Mouse (Mus musculus): ENCODE measurements around the gene Gm29423. TPM values are rescaled to one million over a fixed set of nuclear protein-coding genes. Genes with fewer than 3 reads are reported as not detected.
"Not testable (repeated sequence)": the region's sequence is repeated elsewhere in the genome, so short reads cannot be mapped to it uniquely, and the experiment has no call there.

Gene Gm29423
- not detected in 2 replicates for polyA plus RNA-seq (2012; rRNA removed)

DNA sequence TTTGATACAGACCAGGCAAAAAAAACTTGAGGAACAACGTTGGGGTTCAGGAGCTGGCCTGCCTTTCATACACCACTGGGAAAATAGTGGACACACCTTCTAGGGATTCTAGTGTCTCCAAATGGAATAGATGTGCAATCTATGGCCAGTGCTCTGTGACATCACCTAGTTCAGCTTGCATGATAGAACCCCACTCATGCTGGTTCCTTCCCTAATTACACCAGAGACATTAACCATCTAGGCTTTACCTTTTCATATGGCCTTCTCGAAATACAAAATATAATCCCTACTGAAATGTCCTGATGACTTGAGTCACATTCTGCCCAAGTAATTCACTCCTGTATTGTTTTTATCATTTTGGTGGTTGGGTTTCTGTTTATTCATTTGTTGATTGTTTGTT is at the start of gene Gm29423, which contains the start of gene Gm29644:
Gene Gm29423 (minus strand): TSS at position 101 of the 400 bp plus-strand sequence.
Gene Gm29644 (minus strand): TSS at position 157 of the 400 bp plus-strand sequence.
- H3K36me3 ChIP-seq (ENCODE audit: control insufficient read depth, insufficient read depth, low read length); H3K27ac ChIP-seq (ENCODE audit: insufficient read depth, low read length); H3K4me3 ChIP-seq (ENCODE audit: extremely low read depth, insufficient read depth, insufficient read length); H3K27me3 ChIP-seq (ENCODE audit: control insufficient read depth, insufficient read depth, low read length); DNase-seq (ENCODE audit: low read depth in 1 of 2, low spot score in 2 of 2); H3K4me1 ChIP-seq (ENCODE audit: control insufficient read depth, insufficient read depth, insufficient read length): not testable (repeated sequence)
- WGBS = no CpG with 5 or more reads among the region's 2 CpGs

DNA sequence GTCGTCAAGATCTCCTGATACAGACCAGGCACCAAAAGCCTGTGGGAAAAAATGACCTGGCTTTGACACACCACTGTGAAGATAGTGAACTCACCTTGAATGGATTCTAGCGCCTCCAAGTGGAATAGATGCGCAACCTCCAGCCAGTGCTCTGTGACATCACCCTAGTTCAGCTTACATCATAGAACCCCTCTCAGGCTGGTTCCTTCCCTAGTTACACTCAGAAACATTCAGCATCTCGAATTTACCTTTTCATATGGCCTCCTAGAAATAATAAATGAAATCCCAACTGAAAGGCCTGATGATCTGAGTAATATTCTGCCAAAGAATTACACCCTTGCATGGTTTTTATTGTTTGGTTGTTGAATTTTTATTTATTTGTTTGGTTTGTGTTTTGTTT is 29.5 kb downstream of the Gm29423 start, which contains the start of gene Gm21118:
Gene Gm21118 (minus strand): TSS at position 101 of the 400 bp plus-strand sequence.
- not testable (repeated sequence) for H3K4me1 ChIP-seq (ENCODE audit: control insufficient read depth, insufficient read depth, insufficient read length)

More for the DNA sequence above, 29.5 kb downstream of the Gm29423 start, which contains the start of gene Gm21118:
- no CpG with 5 or more reads among the region's 4 CpGs for WGBS
- not testable (repeated sequence) for H3K4me3 ChIP-seq (ENCODE audit: extremely low read depth, insufficient read depth, insufficient read length); H3K27ac ChIP-seq (ENCODE audit: insufficient read depth, low read length); DNase-seq (ENCODE audit: low read depth in 1 of 2, low spot score in 2 of 2); H3K36me3 ChIP-seq (ENCODE audit: control insufficient read depth, insufficient read depth, low read length); H3K27me3 ChIP-seq (ENCODE audit: control insufficient read depth, insufficient read depth, low read length)

Other genes starting within 250 kb of the Gm29423 start
- not detected in 2 replicates for gene Gm21118, start 29.6 kb downstream of the Gm29423 start, polyA plus RNA-seq (2012; rRNA removed)
- not detected in 2 replicates for gene Gm29644, start 56 bp upstream of the Gm29423 start, polyA plus RNA-seq (2012; rRNA removed)
- gene Gm20888, start 138.6 kb upstream of the Gm29423 start, polyA plus RNA-seq (2012; rRNA removed) = not detected in 2 replicates

Measured in spleen, adult 2 months (tissue).